Mouse (Mus musculus) forebrain, embryonic 14.5 days (tissue): ENCODE results near the gene Wdr13. TPM values are rescaled to one million over a fixed set of nuclear protein-coding genes. Genes with fewer than 3 reads are reported as not detected.
"Not testable (repeated sequence)": the region's sequence is repeated elsewhere in the genome, so short reads cannot be mapped to it uniquely, and the experiment has no call there.

Source experiments
- ATAC-seq: fragments of 200-750 bp; cut with Nextera tagmentation; 2 replicates; pipeline ENCODE4 v1.8.0; 2017; ENCODE audit warnings: mild to moderate bottlenecking, moderate library complexity
- DNase-seq: peaks from one replicate; pipeline ENCODE4 v3.0.0-alpha.2; 2015; ENCODE audit warnings: low spot score
- H3K27ac ChIP-seq: fragments of 300-500 bp; sonication (generic); 2 replicates; pipeline ENCODE4 v1.5.1; 2014; ENCODE audit warnings: low read depth, mild to moderate bottlenecking, control low read depth, low read length, moderate library complexity
- H3K27me3 ChIP-seq: fragments of 300-500 bp; sonication (generic); replicated peaks from 2 replicates; pipeline ENCODE4 v1.6.1; 2014; ENCODE audit warnings: low read length, control low read depth, mixed read lengths; ENCODE audit not compliant: control insufficient read depth, insufficient read depth
- H3K36me3 ChIP-seq: fragments of 300-500 bp; sonication (generic); 2 replicates; pipeline ENCODE4 v1.6.1; 2014; ENCODE audit warnings: low read length, control low read depth; ENCODE audit not compliant: control insufficient read depth, insufficient read depth
- H3K4me1 ChIP-seq: fragments of 300-500 bp; sonication (generic); 2 replicates; pipeline ENCODE4 v1.6.1; 2014; ENCODE audit warnings: antibody characterized with exemption, low read length, control low read depth; ENCODE audit not compliant: control insufficient read depth, insufficient read depth
- H3K4me2 ChIP-seq: fragments of 300-500 bp; sonication (generic); 2 replicates; pipeline ENCODE4 v1.6.1; 2014; ENCODE audit warnings: mild to moderate bottlenecking, control low read depth, low read length
- H3K4me3 ChIP-seq: fragments of 300-500 bp; sonication (generic); 2 replicates; pipeline ENCODE4 v1.5.1; 2014; ENCODE audit warnings: low read depth, low read length, control low read depth
- H3K9ac ChIP-seq: fragments of 300-500 bp; sonication (generic); 2 replicates; pipeline ENCODE4 v1.6.1; 2014; ENCODE audit warnings: mild to moderate bottlenecking, low read length, control low read depth, moderate library complexity
- H3K9me3 ChIP-seq: fragments of 300-500 bp; sonication (generic); replicated peaks from 2 replicates; pipeline ENCODE4 v1.6.1; 2016; ENCODE audit warnings: low read length, control low read depth, mixed read lengths; ENCODE audit not compliant: control insufficient read depth
- WGBS: fragments of 180-500 bp; shearing (Covaris S2); extraction: QIAGEN DNeasy Blood & Tissue Kit; methylation state at CpG from one replicate; pipeline ENCODE4 v1.1.7; 2014; 5-methylcytosine and 5-hydroxymethylcytosine counted together
- polyA plus RNA-seq: library from polyadenylated mRNA; unstranded; fragments of >200 nt; fragmentation: Nextera tagmentation; extraction: Ambion mirVana; gene quantifications from 2 replicates; pipeline ENCODE4 v1.2.1, GENCODE M21; 2014

Wdr13 gene
- polyA plus RNA-seq, 1 experiment from 2014 or later = 35.2 TPM

GRCm38 (mm10) chrX:8095546-8095945 is 37.1 kb downstream of the Wdr13 start:
- ATAC-seq (no peak), DNase-seq (no peak)
- H3K36me3 ChIP-seq = no peaks in the 10 kb centered on the region
- no peak overlapping the region for H3K9ac ChIP-seq
- no peaks in the 10 kb centered on the region for H3K27me3 ChIP-seq
- peak overlapping the region; percentile 14; the same call in 1 of the 2 replicates for H3K4me3 ChIP-seq
- peak overlapping the region; percentile 43 for H3K4me2 ChIP-seq
- H3K4me1 ChIP-seq = peaks cover 1% of the 10 kb centered on the region; the same call in 1 of the 2 replicates
- no peaks in the 10 kb centered on the region for H3K9me3 ChIP-seq
- H3K27ac ChIP-seq = no peak overlapping the region
- WGBS = 89% methylated on average over 10 of the region's 10 CpGs

- not testable (repeated sequence) for H3K27me3 ChIP-seq, H3K9ac ChIP-seq, H3K9me3 ChIP-seq, DNase-seq, H3K27ac ChIP-seq, ATAC-seq, H3K4me2 ChIP-seq, H3K4me1 ChIP-seq, H3K4me3 ChIP-seq, H3K36me3 ChIP-seq
- WGBS = 83% methylated on average over 4 of the region's 5 CpGs
Observed at GRCm38 (mm10) chrX:8090954-8091347, 41.7 kb downstream of the Wdr13 start.

- DNase-seq = no peak
- 85% methylated on average over 14 of the region's 14 CpGs for WGBS
- no peaks in the 10 kb centered on the region for H3K36me3 ChIP-seq
- no peak within 1 kb of the TSS for H3K4me3 ChIP-seq
- H3K27ac ChIP-seq = no peak within 1 kb of the TSS
- H3K9me3 ChIP-seq = no peaks in the 10 kb centered on the region
- H3K9ac ChIP-seq = no peak within 1 kb of the TSS
- no peak for ATAC-seq
- H3K4me2 ChIP-seq = no peak within 1 kb of the TSS
- H3K4me1 ChIP-seq = no peaks in the 10 kb centered on the region
- H3K27me3 ChIP-seq = no peaks in the 10 kb centered on the region
Observed at GRCm38 (mm10) chrX:8090346-8090953, 42.2 kb downstream of the Wdr13 start, which contains the start of gene Was. Was (minus strand) TSS chrX:8090498.

- H3K4me3 ChIP-seq = no peak overlapping the region
- no peak for DNase-seq
- no peaks in the 10 kb centered on the region for H3K9me3 ChIP-seq
- H3K4me2 ChIP-seq = no peak overlapping the region
- no peak overlapping the region for H3K27ac ChIP-seq
- H3K36me3 ChIP-seq = no peaks in the 10 kb centered on the region
- H3K9ac ChIP-seq = no peak overlapping the region
- WGBS = 93% methylated on average over 3 of the region's 3 CpGs
- ATAC-seq = no peak
- H3K4me1 ChIP-seq = no peaks in the 10 kb centered on the region
- H3K27me3 ChIP-seq = no peaks in the 10 kb centered on the region
Observed at GRCm38 (mm10) chrX:8089746-8090145, 42.9 kb downstream of the Wdr13 start.

- no peaks in the 10 kb centered on the region for H3K4me1 ChIP-seq
- no peak overlapping the region for H3K9ac ChIP-seq
- no peaks in the 10 kb centered on the region for H3K9me3 ChIP-seq
- no peak overlapping the region for H3K4me3 ChIP-seq
- no peaks in the 10 kb centered on the region for H3K36me3 ChIP-seq
- ATAC-seq (no peak), DNase-seq (no peak)
- 89% methylated on average over 8 of the region's 8 CpGs for WGBS
- no peak overlapping the region for H3K4me2 ChIP-seq
- H3K27ac ChIP-seq = no peak overlapping the region
- no peaks in the 10 kb centered on the region for H3K27me3 ChIP-seq
Observed at GRCm38 (mm10) chrX:8085611-8086010, 47.1 kb downstream of the Wdr13 start.

GRCm38 (mm10) chrX:8084771-8085259 is 47.9 kb downstream of the Wdr13 start:
- no peaks in the 10 kb centered on the region for H3K36me3 ChIP-seq
- DNase-seq (no peak), ATAC-seq (no peak)
- no peak overlapping the region for H3K4me2 ChIP-seq
- H3K9ac ChIP-seq = no peak overlapping the region
- H3K4me3 ChIP-seq = no peak overlapping the region
- no peaks in the 10 kb centered on the region for H3K9me3 ChIP-seq
- no peaks in the 10 kb centered on the region for H3K27me3 ChIP-seq
- WGBS = 86% methylated on average over 6 of the region's 6 CpGs
- no peak overlapping the region for H3K27ac ChIP-seq
- H3K4me1 ChIP-seq = no peaks in the 10 kb centered on the region

GRCm38 (mm10) chrX:8075104-8075503 is 57.6 kb downstream of the Wdr13 start:
- peak overlapping the region; percentile 53 for H3K4me2 ChIP-seq
- H3K36me3 ChIP-seq = peaks cover 12% of the 10 kb centered on the region
- peak overlapping the region; percentile 65; the same call in 1 of the 2 replicates for H3K27ac ChIP-seq
- peak overlapping the region; percentile 31 for H3K4me3 ChIP-seq
- no peaks in the 10 kb centered on the region for H3K27me3 ChIP-seq
- H3K4me1 ChIP-seq = no peaks in the 10 kb centered on the region
- ATAC-seq (peak; percentile 25; the same call in 1 of the 2 replicates), DNase-seq (no peak)
- peak overlapping the region; percentile 51 for H3K9ac ChIP-seq
- 43% methylated on average over 3 of the region's 3 CpGs for WGBS
- H3K9me3 ChIP-seq = no peaks in the 10 kb centered on the region

- no peaks in the 10 kb centered on the region for H3K27me3 ChIP-seq
- WGBS = 30% methylated on average over 46 of the region's 46 CpGs
- peak; percentile 98 for DNase-seq
- peaks cover 16% of the 10 kb centered on the region for H3K36me3 ChIP-seq
- H3K27ac ChIP-seq = peak within 1 kb of the TSS; percentile 82
- no peaks in the 10 kb centered on the region for H3K4me1 ChIP-seq
- no peaks in the 10 kb centered on the region for H3K9me3 ChIP-seq
- ATAC-seq = peak; percentile 97
- H3K9ac ChIP-seq = peak within 1 kb of the TSS; percentile 66
- peak within 1 kb of the TSS; percentile 53 for H3K4me2 ChIP-seq
- H3K4me3 ChIP-seq = peak within 1 kb of the TSS; percentile 51
Observed at GRCm38 (mm10) chrX:8074430-8075014, 58.2 kb downstream of the Wdr13 start, which contains the start of gene Suv39h1. Suv39h1 (minus strand) TSS chrX:8074760.

GRCm38 (mm10) chrX:8073881-8074429 is 58.7 kb downstream of the Wdr13 start:
- peak; percentile 28 for DNase-seq
- 33% methylated on average over 62 of the region's 64 CpGs for WGBS
- Histone ChIP-seq H3K4me3 (peak overlapping the region; percentile 51), H3K27ac (peak overlapping the region; percentile 82), H3K36me3 (peaks cover 18% of the 10 kb centered on the region), H3K4me2 (peak overlapping the region; percentile 52), H3K4me1 (no peaks in the 10 kb centered on the region), H3K9ac (peak overlapping the region; percentile 66), H3K9me3 (no peaks in the 10 kb centered on the region), H3K27me3 (no peaks in the 10 kb centered on the region)
- peak; percentile 4; the same call in 1 of the 2 replicates for ATAC-seq
